Mouse (Mus musculus) mouse trophoblast stem cell (cell line): ENCODE measurements around the gene Toe1.

ENCODE experiments used
- in situ Hi-C, 2 experiments: fragments of 300-500 bp; cut with MseI, MboI; formaldehyde crosslinking; loops; 2 replicates in 1 of 2; 3 replicates in 1 of 2; pipeline ENCODE4 v1.15.1; 2025

Toe1 gene

DNA sequence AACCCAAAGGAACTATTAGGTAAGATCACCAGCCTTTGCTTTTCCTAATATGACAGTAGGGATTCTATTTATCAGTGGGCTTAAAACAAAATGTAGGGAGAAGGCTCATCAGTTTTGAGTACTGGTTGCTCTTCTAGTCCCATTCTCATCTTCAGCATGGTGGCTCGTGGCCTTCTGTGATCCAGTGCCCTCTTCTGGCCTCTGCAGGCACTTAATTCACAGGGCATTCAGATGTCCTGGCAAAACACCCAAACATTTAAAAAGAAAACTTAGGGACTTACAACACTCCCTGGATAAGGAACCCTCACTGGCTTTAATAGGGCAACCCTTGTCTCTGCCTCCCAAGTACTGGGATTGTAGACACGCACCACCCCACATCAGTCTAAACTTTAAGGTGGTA is 13.2 kb downstream of the Toe1 start:
- in situ Hi-C loops: no loop called here

DNA sequence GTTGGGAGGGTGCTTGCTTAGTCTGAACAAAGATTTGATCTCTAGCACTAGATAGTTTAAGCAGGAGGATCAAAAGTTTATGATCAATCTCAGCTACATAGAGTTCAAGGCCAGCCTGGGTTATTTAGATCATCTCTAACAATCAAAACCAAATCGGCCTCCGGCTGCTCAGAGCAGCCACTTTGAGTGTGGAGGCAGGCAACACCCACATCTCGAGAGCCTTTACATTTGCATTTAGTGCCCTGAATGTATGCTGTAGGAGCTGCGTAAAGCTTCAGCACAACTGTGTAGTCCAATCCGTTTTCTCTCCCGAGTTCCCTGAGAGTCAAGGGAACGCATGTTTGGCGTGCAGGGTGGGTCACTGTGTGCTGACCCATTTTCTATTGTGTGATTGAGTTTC is 15.0 kb downstream of the Toe1 start:
- in situ Hi-C loops: no loop called here

DNA sequence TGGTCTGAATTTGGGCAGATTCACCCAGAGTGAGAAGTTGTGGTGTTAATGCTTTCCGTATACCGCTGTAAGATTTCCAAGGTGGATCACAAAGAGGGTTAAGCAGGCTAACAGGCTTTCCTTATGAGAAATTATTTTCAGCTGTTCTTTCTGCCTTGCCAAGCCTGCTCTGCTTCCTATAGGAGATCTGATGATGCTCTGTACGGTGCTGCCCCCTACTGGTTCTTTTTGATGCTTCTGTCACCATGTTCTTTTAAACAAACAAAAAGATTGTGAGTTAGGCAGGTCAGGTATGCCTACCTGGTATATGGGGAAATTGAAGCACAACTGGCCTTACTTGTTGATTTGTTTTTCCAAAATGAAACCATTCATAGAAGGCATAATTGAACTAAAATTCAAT is 18.5 kb downstream of the Toe1 start:
- in situ Hi-C loops: loop anchor here (5.0 kb wide), 1 partner anchor 72 kb away; no protein-coding TSS in a partner anchor

DNA sequence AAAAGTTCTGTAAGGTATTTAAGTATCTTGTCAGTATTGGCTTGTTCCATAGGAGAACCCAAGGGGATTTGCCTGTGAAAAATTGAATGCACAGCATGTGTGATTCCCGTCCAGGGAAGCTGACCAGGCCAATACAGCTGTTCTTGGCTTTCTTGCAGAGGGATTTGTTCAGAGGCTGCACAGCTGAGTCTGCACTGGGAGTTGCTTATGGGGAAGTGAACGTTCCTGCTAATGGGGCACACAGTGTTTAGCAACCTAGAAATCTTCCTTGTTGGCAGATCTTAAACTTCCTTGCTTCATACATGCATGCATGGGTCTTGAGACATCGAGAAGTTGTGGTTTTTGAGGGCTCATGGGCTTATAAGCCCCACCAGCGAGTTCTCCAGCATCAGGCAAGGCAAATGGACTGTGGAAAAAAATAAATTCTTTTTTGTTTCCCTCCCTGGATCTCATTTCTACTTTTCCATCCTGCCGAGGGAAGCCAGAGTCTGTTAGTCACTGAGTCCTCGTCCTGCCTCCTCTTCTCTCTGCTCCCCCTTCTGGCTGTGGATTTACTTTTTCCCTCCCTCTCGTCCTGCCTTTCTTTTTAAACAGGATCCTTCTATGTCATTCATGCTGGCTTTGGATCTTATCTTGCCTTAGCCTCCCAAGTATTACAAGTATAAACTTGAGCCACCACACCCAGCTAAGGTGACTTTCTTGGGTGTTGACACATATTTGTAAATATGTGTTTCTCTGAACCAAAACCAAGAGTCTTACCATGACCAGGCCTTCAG is 19.3 kb downstream of the Toe1 start:
- in situ Hi-C loops: loop anchor here (5.0 kb wide), 1 partner anchor 71 kb away; no protein-coding TSS in a partner anchor

DNA sequence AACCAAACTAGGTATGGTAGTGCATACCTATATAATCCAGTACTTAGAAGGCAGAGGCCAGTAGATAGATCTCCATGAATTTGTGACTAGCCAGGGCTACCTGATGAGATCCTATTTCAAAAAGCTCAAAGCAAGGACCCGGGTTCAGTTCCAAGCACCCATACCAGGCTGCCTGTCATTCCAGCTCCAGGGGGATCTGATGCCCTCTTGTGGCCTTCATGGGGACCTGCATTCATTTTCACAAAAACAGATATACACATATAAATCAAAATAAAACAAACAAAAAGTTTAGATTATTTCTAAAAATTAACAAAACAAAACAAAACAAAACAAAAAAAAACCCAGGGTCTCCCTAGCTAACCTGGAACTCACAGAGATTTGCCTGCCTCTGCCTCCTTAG is 20.9 kb downstream of the Toe1 start:
- in situ Hi-C loops: loop anchor here (5.0 kb wide), 1 partner anchor 69 kb away; no protein-coding TSS in a partner anchor

DNA sequence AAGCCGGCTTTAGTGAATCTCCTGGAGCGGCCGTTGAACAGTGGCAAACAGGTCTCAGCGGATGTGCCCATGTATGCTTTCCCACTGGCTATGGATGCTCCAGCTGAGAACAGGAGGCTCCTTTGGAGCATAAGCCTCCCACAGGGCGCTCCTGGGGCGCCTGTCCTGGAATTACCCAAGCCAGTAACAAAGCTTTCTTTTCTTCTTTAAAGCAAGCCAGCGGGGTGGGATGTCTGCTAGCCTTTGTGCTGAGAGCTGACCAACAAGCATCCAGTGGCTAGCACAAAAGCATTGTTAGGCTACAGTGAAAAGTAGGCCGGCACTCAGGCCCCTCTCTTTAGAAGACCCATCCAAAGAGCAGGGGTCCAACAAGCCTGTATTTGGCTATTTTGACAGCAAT is 25.3 kb downstream of the Toe1 start:
- in situ Hi-C loops: no loop called here

DNA sequence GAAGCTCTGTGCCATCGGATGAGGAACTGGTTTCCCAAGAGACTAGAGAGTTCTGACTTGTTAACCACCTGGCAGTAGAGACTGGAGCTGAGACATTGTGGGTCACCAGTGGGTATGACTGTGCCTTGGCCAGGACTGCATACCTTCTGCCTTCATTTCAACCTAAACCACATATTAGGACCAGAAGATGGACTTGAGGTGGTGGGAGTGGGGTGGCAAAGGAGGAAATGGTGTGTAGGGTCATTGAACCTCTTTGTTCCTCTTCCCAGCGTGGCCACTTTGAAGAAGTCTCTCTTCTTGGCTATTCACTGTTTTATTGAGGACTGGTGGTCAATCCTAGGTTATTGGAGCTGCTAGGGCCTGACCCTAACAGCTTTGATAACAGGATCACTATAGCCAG is 26.1 kb downstream of the Toe1 start:
- in situ Hi-C loops: no loop called here

DNA sequence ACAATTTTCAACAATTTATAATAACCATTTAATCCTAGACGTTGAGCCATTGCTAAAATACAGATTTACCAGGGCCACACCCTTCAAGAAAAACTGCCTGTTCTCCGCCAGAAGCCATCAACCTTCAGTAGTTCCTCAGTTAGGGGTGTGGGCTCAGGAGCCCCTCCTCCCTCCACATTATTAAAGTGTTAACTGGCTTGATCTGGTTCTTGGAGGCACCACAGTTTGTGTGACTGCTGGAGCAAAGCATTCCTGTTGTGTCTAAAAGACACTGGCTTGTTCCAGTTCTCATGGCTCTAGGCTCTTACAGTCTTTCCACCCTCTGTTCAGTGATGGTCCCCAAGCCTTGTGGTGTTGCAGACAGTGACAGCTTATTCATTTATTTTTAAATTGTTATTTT is 26.9 kb downstream of the Toe1 start:
- in situ Hi-C loops: no loop called here

DNA sequence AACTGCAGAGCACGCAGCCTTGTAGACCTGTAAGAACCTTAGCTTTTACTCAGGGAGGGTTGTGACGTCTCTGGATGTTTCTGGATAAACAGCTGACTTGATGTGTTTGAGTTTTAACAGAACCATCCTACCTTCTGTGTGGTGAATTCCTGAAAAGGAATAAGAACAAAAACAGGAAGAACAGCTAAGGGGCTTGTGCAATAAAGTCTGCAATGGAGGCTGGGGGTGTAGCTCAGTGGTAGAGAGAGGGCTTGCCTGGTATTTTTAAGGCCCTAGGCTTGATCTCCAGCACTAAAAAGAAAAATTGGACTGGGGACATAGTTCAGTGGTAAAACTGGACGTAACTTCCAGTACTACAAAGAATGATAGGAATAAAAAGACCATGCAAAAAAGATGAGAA is 30.4 kb downstream of the Toe1 start:
- in situ Hi-C loops: no loop called here

DNA sequence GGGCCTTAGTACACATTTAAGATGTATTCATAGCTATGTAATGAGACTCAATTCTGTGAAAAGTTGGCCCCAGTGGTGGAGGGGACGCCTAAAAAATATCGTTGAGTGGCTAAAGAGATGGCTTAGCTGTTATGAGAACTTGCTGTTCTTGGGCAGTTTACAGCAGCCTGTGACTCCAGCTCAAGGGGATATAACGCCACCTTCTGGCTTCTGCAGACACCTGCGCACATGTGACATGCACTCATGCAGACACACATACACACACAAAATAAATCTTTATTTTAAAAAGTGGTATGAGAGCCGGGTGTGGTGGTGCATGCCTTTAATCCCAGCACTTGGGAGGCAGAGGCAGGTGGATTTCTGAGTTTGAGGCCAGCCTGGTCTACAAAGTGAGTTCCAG is 31.0 kb downstream of the Toe1 start:
- in situ Hi-C loops: no loop called here

DNA sequence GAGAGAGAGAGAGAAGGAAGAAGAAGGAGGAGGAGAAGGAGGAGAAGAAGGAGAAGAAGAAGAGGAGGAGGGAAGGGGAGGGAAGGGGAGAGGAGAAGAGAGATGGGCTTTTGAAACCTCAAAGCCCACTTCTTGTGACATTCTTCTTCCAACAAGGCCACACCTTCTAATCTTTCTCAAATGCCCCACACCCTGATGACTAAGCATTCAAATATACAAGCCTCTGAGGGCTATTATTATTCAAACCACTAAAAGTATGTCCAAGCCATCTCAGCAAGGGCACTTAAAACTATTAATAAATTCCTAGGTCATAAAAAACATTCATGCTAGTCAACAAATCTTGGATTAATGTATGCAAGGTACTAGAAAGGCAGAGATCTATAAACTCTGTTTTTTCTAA is 38.4 kb downstream of the Toe1 start:
- in situ Hi-C loops: no loop called here

DNA sequence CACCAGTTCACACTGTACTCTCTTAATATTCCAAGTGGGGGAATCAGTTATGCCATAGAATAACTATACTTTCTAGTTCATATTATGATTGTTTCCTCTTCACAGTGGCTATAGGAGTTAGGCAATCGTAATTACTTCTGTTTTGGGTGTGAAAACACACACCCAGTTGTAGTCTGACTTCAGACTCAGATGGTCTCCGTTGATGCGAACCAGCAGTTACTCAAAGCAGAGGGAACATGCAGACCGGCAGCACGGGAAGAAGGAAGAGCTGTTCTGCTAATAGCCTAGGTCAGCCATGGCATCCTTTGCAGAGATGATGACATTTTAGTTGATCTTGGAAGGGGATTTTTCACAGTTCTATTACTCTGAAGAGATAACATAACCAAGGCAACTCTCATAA is 38.9 kb downstream of the Toe1 start:
- in situ Hi-C loops: no loop called here

DNA sequence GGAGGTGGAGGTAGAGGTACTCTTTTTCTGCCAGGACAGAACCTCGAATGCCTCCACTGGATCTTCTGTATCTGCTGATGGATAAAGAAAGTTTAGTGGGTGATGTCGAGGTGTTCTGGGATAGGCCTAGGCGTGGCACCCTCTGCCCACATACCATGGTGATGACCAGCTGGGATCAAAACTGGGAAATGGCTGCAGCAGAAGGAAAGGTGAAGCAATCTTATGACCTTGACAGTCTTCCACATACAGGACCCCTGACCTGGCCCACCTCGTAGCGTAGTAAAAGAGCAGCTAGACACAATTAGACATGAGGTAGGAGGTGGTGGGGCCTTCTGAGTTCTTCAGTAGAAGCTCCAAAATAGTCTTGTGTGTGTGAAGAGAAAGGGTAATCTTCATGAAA is 43.4 kb downstream of the Toe1 start:
- in situ Hi-C loops: no loop called here

DNA sequence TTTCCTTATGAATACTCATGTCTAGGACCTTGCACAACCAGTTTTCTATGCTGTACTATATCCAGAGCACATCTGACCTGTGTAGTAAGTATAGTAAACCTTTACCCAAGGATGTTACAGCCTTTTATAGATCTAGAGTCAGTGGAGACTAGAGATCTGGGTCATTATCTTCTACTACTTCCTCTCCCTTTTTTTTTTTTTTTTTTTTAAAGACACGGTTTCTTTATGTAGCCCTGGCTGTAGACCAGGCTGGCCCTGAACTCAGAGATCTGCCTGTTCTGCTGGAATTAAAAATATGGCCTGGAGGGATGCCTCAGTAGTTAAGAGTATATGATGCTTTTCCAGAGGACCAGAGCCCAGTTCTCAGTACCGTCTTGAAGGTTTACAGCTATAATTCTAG is 45.5 kb downstream of the Toe1 start:
- in situ Hi-C loops: no loop called here

DNA sequence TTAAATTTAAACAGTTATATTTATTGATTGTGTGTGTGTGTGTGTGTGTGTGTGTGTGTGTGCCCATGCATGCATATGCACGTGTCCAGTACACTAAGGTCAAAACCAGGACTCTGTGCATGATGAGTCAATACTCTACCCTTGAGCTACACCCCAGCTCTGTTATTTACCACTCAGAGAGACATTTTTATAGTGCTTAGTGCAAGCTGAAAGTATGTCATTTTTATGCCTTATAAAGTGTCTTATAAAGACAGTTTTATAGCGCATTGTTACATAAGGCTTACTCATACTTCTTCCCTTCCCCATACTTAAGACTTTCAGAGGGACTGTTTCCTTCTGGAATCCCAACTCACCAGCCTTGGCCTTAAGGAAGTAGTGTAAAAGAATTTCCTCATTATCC is 57.7 kb downstream of the Toe1 start:
- in situ Hi-C loops: no loop called here
